Mouse (Mus musculus): ENCODE data around the gene Lalba.
"Not testable (repeated sequence)": the region's sequence is repeated elsewhere in the genome, so short reads cannot be mapped to it uniquely, and the experiment has no call there.

The Lalba gene

GRCm38 (mm10) chr15:98491332-98491731, 8.8 kb upstream of the Lalba start:
- DNase-seq (ENCODE audit: low spot score): no peak

GRCm38 (mm10) chr15:98486433-98487021, 4.0 kb upstream of the Lalba start:
- no peak for DNase-seq (ENCODE audit: low spot score)

- DNase-seq (ENCODE audit: low spot score): no peak
Observed at GRCm38 (mm10) chr15:98483907-98484886, 1.7 kb upstream of the Lalba start.

- DNase-seq (ENCODE audit: low spot score): no peak
Observed at GRCm38 (mm10) chr15:98479568-98480102, 2.9 kb downstream of the Lalba start.

- no peak for DNase-seq (ENCODE audit: low spot score)
Observed at GRCm38 (mm10) chr15:98476281-98476680, 6.2 kb downstream of the Lalba start.

GRCm38 (mm10) chr15:98475382-98475781, 7.1 kb downstream of the Lalba start:
- no peak for DNase-seq (ENCODE audit: low spot score)

- no peak for DNase-seq (ENCODE audit: low spot score)
Observed at GRCm38 (mm10) chr15:98474958-98475357, 7.6 kb downstream of the Lalba start.

- DNase-seq (ENCODE audit: low spot score): no peak
Observed at GRCm38 (mm10) chr15:98471539-98471938, 11.0 kb downstream of the Lalba start.

- no peak for DNase-seq (ENCODE audit: low spot score)
Observed at GRCm38 (mm10) chr15:98469596-98469995, 12.9 kb downstream of the Lalba start, which contains the start of gene OR5BS1P. TSS of gene OR5BS1P (plus strand) at chr15:98469896.

- no peak for DNase-seq (ENCODE audit: low spot score)
Observed at GRCm38 (mm10) chr15:98452288-98452687, 30.2 kb downstream of the Lalba start, which contains the start of gene Olfr281. TSS of gene Olfr281 (plus strand) at chr15:98452588.

GRCm38 (mm10) chr15:98448521-98448920, 34.0 kb downstream of the Lalba start:
- no peak for DNase-seq (ENCODE audit: low spot score)

GRCm38 (mm10) chr15:98444561-98444960, 38.0 kb downstream of the Lalba start:
- DNase-seq (ENCODE audit: low spot score): no peak

GRCm38 (mm10) chr15:98430925-98431324, 51.6 kb downstream of the Lalba start, which contains the start of gene Olfr282:
TSS of gene Olfr282 (plus strand) at chr15:98431225.
- DNase-seq (ENCODE audit: low spot score): not testable (repeated sequence)
